Mouse (Mus musculus) induced T-regulatory cell, adult 2 months (primary cell): ENCODE results near the gene Srd5a1.

Experiments used
- DNase-seq: peaks from one replicate; pipeline ENCODE4 v3.0.0-alpha.2; 2012; ENCODE audit warnings: low read depth

The Srd5a1 gene

DNA sequence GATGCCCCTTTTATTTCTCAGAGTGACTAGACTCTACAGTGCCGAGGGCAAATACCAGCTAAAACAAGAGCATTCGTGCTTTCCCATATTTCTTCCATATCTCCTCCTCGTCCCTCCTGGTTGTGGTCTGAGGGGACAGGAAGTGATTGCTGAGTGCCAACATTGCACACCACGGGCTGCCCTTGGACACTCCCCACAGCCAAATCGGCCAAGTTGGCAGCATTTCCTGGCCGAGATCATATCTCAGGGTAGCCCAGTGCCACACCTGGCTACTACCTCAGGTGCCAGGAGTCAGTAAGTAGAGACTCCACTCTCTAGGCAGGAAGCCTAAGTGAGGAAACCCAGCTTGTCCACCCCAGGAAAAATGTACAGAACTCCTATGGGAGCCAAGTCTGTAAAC, 70.0 kb downstream of the Srd5a1 start:
- DNase-seq: no peak

GRCm38 (mm10) chr13:69538327-69538726, 72.9 kb downstream of the Srd5a1 start:
- no peak for DNase-seq

- no peak for DNase-seq
These were observed 73.9 kb downstream of the Srd5a1 start for GRCm38 (mm10) chr13:69537366-69537765.

GRCm38 (mm10) chr13:69536021-69536420, 75.2 kb downstream of the Srd5a1 start:
- peak; percentile 15 for DNase-seq

GRCm38 (mm10) chr13:69534654-69535551, 76.3 kb downstream of the Srd5a1 start:
- peak; percentile 99 for DNase-seq

- DNase-seq: no peak
These were observed 76.9 kb downstream of the Srd5a1 start, which contains the start of gene Tent4a for GRCm38 (mm10) chr13:69534334-69534653. TSS of gene Tent4a (minus strand) at chr13:69534617.

DNA sequence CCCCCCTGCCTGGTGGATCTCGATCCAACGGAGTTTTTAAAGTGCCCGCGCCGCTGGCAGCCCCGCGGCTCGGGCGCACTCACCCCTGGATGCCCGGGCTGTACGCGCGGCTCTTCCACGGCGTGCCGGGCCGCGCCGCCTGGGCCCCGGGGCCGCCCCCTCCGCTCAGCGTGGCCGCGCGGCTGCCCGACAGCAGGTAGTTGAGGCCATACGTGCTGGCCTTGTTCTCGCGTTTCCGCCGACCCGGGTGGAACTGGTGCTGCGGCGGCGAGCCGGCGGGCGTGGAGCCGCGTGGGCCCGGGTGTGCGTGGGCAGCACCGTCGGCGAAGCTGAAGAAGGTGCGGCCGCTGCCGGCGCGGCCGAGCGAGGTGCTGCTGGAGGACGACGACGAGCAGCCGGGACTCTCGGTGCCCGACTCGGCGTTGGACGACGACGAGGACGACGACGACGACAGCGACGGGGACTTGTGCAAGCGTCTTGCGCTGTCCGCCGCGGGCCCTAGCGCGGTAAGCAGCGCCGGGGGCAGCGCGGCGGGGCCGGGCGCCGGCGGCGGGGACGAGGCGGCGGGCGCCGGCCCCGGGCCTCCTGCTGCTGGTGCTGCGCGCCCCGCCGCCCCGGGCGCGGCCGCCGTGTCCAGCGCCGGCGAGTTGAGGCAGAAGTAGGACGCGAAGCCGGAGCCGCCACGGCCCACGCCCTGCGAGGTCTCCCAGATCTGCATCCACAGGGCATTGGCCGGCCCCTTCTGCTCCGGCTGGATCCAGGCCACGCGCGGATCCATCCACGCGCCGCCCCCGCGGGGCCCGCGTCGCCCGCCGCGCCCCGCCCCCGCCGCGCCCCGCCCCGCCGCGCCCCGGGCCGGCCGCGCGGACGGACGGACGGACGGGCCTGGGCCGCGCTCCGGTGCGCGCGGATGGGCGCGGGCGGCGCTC, 77.6 kb downstream of the Srd5a1 start, which contains the start of gene Nsun2:
Gene Nsun2, plus strand, starts transcription at position 342 of the 929 bp plus-strand sequence.
- peak; percentile 65 for DNase-seq

DNA sequence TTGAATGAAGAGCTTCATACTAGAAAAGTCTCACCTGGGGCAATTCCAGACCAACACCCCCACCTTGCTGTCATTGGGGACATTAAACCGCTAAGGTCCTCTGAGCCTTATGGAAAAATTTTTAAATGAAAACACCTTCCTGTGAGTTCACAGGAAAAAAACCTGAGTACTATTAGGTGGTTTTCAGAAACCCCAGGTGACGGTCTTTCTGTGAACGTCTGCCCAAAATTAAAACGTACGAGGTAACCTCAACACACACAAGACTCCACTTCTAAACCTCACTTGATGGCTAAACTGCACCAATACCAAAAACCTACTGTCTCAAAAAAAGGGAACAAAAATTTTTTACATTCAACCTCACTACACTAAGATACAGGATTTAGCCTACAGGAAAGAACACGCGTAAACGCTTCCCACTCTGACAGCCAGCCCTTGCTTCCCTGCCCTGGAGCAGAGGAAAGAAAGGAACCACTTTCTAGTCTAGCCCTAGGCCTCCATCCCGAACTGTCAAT, 78.3 kb downstream of the Srd5a1 start:
- peak; percentile 67 for DNase-seq

DNA sequence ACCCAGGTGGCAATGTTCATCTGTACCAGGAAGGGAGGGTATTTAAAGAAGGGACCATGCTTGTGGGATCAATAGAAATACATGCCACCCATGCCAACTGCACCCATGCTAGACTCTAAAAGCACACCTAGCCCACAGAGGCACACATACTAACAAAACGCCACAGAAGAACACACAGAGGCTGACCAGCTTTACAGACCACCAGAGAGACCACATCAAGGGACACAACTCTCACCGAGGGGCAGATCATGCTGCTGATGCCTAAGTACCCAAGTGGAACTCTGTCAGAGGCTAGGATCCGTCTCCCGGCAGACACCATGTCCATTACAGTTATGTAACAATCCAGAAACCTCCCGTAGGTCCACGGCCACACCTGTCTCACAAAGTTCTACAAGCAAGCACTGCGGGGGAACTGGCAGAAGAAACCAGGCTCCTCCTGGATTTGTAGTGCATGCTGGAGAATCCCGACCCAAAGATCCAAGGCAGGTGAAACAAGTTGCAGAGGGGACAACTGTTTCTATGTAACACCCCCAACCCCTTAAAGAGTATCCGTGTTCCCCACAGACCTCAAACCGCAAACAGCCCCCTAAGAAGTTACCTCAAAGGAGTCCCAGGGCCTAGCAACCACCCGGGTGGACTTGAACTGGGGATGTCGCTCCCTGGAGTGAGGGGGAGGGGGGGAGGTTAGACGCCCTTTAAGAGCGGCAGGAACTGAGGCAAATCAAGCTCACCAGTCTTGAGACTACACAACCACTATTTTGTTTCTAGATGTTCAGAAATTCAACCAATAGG, 78.9 kb downstream of the Srd5a1 start:
- no peak for DNase-seq

DNA sequence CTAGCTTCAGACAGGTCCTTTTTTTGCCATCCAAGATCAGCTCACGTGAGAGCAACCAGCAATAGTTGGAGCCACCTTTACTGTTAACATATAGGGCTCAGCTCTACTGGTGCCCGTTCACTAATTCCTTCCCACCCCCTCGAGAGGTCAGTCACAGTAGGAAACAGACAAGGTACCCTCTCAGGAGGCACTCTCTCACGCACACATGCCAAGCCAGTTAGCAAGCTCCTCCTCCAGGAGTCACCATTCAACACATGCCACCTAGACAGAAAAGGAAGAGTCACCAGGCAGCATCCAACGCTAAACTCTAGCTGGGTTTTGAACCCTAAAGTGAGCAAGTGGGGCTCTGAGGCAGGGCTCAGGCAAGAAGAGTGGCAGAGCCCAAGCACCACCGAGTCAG, 79.8 kb downstream of the Srd5a1 start:
- peak; percentile 22 for DNase-seq

DNA sequence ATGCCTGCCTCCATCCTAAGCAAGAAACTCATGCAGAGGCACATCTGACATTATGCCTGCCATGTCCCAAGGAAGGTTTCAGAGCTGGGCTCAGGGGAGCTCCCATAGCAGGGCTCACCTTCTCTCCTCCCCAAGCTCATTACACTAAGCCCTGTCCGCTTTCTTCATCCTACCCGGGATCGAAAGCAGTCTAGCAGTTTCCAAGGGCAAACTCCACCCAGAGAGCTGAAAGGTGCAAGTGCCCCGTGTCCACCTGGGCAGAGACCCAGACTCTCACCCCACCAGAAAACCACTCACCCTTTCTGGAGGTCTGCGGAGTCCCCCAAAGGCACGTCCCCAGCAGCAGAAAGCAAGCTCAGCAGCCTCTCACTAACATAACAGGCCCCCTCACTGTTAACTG, 80.3 kb downstream of the Srd5a1 start:
- no peak for DNase-seq

DNA sequence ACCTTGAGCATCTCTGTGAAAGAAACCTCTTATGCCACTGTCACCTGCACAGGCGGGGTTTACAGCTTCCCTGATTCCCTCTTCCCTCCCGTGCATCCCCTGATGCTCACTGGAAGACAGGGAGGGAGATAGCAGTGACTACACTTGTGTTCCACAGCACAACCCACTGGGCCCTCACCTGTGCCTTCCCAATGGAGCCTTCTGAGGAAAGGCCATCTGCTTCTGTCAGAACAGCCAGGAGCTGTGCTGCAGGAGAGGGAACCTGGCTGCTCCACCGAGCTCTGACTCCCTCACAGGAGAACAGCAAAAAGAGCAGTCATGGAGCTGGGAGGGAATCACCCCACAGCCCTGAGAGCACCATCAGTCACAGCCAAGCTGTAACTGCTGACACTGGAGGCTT, 81.1 kb downstream of the Srd5a1 start:
- no peak for DNase-seq

DNA sequence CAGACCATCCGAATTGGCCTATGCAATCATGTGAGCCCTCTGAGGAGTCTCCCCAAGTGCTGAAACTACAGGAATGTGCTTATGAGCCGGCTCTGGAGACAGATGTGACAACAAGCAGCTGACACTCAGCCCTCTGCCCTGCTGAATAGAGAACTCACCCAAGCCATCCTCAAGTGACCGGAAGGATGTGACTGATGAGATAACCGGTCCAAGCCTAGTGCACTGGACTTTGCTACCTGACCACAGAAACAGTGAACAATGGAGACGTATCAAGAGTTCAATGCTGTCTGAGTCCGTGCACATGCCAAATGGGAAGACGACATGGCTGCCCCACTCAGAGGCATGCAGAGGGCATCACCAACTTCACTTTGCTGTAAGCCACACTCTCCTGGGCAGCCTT, 82.7 kb downstream of the Srd5a1 start:
- no peak for DNase-seq

DNA sequence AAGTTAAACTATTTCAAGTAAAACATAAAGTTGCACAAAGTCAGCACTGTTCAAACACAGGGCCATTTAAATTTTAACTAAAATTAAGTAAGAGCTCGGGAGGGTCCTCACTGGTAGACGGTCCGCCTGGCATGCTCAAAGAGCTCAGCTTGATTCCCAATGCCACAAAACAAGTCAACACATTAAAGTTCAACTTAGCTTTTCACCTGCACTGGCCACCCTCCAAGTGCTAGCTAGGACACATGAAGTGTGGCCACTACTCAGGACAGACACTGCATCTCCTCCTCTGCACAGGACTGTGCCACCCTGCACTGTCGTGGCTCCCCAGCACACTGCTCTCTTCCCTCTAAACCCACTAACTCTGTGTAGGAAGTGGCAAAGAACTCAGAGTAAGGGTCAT, 85.4 kb downstream of the Srd5a1 start:
- no peak for DNase-seq

DNA sequence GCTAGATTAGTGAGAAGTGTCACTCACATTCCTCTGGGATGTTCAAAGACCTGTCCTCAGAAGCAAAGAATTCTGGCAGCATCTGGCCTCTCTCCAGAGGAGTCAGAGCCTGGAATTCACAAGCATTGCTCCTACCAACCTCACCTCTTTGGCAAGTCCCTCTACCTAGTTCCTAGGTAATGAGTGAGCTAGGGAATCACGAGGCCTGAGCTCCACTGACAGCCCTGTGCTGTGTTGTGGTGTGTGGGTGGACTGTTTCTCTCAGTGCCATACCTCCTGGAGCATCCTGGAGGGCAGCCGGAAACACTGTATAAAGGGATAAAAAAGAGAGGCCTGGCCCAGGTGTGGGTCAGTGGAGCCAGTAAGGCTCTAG, 87.1 kb downstream of the Srd5a1 start:
- DNase-seq: no peak
